Mouse (Mus musculus) C2C12 (cell line): ENCODE results near the gene Il1r2.

ENCODE experiments used
- CTCF ChIP-seq: IDR thresholded peaks from one replicate; pipeline ENCODE4 v1.5.1; 2011; ENCODE audit not compliant: control insufficient read depth, insufficient read depth, insufficient read length
- FOSL1 ChIP-seq: IDR thresholded peaks from one replicate; pipeline ENCODE4 v1.8.0; 2011; ENCODE audit warnings: mild to moderate bottlenecking, low read length; ENCODE audit not compliant: poor library complexity, insufficient read depth, severe bottlenecking
- MAX ChIP-seq: IDR thresholded peaks from one replicate; pipeline ENCODE4 v1.6.1; 2011; ENCODE audit warnings: mild to moderate bottlenecking, control low read depth
- MYOD1 ChIP-seq: IDR thresholded peaks from one replicate; pipeline ENCODE4 v1.6.1; 2011; ENCODE audit warnings: low read depth; ENCODE audit not compliant: control insufficient read depth, insufficient read length
- USF1 ChIP-seq: IDR thresholded peaks from one replicate; pipeline ENCODE4 v1.6.1; 2011; ENCODE audit warnings: low read depth, mild to moderate bottlenecking, control low read depth, moderate library complexity

DNA sequence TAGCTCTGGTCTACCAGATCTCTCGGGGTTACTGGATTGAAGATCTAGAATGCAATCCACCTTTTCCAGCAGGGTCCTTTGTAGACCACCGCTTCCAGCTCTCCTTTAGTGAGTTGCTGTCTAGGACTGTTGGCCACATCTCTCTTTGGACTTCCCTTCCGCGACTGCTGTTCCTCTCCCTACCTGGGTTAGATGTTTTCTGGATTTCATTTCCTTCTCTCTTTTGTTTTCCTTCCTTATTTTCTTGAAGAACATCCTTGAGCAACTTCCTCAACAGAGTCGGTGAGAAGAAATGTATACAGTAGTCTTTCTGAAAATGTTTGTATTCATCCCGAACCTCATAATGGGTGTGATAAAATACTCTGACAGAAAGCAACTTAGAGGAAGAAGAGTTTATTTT is 36.0 kb upstream of the Il1r2 start:
- no peak for TF ChIP-seq CTCF
- TF ChIP-seq MAX = no peak
- no peak for TF ChIP-seq USF1
- no peak for TF ChIP-seq FOSL1
- TF ChIP-seq MYOD1 = no peak
